Mouse (Mus musculus): ENCODE data around the gene Gm3250. TPM values are rescaled to one million over a fixed set of nuclear protein-coding genes. Genes with fewer than 3 reads are reported as not detected.
"Not testable (repeated sequence)": the region's sequence is repeated elsewhere in the genome, so short reads cannot be mapped to it uniquely, and the experiment has no call there.

The Gm3250 gene
- not detected for total RNA-seq (2021)
- polyA plus RNA-seq (2012; rRNA removed), result not detected in 2 replicates
- long read RNA-seq, result 0 reads

DNA sequence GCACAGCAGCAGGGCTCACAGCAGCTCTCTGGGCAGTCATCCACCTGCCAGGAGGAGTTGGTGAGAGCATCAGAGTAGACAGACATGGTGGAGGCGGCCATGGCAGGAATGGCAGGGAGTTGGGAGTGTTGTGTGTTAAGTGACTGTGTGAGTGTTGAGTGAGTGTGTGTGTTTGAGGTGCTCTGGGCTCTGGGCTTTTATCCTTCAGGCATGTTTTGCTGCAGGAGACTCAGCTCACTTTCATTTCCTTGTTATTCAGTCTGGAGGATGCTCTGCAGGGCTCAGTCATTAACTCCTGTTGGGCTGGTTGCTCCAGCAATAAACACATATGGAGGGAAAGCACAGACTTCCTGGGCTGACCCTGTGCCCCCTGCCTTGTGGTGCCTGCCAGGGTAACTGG, at the start of gene Gm3250:
Gene Gm3250 (minus strand): TSS at position 101 of the 400 bp plus-strand sequence.
- DNase-seq, result not testable (repeated sequence)

DNA sequence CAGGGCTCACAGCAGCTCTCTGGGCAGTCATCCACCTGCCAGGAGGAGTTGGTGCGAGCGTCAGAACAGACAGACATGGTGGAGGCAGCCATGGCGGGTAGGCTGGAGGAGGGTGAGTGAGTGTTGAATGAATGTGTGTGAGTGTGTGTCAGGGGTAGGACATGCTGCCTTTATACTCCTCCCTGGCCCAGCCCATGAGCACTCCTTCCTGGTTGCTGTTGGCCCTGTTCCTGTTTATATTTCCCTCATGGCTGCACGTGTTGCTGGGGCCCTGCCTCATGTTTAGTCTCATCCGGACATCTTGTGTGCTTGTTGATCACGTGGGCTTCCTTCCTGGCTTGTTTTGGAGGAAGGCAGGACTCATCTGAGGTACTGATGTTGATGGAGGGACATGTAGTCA, 44.6 kb upstream of the Gm3250 start, which contains the start of gene Krtap10-4:
Gene Krtap10-4 (minus strand): TSS at position 145 of the 400 bp plus-strand sequence.
- DNase-seq, result no peak

DNA sequence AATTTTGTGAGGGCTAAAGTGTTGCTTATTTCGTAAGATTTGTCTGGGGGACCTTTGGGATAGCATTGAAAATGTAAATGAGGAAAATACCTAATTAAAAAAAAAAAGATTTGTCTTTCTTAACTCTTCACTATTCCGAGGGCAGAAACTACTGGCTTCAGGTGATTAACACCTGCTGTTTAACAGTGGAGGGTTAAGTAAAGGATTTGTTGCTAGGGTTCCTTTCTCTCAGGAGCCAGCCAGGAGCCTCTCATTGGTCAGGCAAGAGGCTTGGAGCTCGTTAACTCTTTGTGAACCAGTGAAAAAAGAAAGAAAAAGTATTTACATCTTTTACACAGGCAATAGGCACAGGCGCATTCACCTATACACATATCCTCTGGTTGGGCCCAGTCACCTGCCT, 36.9 kb upstream of the Gm3250 start:
- DNase-seq, result no peak

DNA sequence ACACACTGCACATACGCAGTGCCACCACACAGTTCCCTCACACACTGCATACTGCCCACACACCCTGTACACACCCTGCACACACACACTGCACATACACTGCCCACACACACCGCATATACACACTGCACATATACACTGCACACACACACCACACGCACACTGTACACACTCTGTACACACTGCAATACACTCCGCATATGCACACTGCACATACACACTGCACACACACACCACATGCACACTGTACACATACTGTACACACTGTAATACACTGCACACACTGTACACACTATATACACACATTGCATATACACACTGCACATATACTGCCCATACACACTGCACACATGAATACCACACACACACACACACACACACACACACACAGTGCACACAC, 36.2 kb upstream of the Gm3250 start:
- DNase-seq, result no peak

GRCm38 (mm10) chr10:77815514-77815913, 33.2 kb upstream of the Gm3250 start:
- DNase-seq, result no peak

GRCm38 (mm10) chr10:77814382-77814781, 32.0 kb upstream of the Gm3250 start, which contains the start of gene Gm2696:
Gene Gm2696 (plus strand): TSS chr10:77814682.
- no peak for DNase-seq

- no peak for DNase-seq
These were observed 29.4 kb upstream of the Gm3250 start, which contains the start of gene Gm9507 for GRCm38 (mm10) chr10:77811743-77812142. Gene Gm9507 (minus strand): TSS chr10:77811843.

DNA sequence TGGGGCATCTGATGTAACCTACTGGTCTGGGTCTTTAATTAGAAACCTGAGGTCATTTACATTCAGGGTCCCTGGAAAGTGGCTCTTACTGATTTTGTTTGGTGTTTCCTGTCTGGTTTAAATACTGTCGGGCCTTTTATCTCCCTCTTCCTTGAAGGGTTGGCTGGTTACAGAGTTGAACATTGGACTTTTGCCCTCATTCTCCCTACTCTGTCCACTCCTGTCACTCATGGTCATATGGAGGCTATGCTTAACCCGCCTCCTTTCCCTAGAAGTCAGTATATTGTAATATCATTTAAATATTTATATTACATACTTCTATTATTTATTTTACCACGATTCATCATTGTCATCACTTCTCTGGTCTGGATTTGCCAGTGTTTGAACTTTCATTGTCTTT, 21.8 kb upstream of the Gm3250 start:
- no peak for DNase-seq

DNA sequence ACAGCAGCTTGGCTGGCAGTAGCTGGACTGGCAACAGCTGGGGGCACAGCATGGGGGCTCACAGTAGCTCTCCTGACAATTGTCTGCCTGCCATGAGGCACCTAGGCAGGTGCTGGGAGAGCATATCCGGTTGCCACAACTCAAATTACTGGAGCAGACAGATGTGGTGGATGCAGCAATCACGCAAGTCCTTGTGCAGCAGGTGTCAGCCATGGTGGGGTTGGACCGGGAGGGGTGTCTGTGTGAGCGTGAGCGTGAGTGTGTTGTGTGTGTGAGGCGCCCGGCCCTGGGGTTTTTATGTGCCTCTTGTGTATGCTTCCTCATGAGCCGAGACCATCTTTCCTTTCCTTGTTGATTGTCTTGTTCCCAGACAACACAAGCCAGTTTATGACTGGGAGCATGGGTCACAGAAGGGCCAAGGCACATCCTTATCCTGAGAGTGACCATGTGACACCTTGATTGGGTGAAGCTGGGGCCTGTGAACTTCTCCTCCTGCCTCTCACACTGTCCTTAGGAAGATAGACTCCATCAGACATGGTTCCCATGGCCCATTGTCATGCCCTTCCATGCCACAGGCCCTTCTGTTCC, 16.7 kb upstream of the Gm3250 start, which contains the start of gene Gm19668:
Gene Gm19668 (minus strand): TSS at position 213 of the 588 bp plus-strand sequence.
- DNase-seq, result no peak

DNA sequence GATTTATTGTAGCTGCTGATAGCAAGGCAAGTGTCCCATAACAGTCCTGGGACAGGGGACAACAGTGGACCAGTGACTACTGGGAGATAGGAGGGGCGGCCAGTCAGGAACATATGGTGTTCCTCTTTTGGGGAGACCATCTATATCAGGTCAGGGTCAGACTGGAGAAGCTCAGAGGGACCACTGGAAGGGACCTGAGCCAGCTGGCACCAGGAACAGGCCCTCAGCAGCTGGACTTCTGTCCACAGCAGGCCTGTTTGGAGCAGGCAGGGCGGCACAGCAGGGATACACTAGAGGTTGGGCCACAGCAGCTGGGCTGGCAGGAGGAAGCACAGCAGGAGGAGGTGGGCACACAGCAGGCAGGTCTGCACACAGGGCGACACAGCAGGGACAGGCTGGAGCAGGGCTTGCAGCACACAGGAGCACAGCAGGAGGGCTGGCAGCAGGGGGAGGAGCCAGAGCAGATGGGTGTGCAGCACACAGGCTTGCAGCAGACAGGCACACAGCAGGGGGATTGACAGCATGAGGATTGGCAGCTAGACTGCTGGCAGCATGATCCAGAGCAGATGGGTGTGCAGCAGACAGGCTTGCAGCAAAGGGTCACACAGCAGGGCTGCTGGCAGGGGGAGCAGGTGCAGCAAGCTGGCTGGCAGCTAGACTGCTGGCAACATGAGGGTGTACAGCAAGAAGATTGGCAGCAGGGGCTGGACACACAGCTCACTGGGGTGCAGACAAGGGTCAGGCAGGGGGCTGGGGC, 16.0 kb upstream of the Gm3250 start:
- not testable (repeated sequence) for DNase-seq

DNA sequence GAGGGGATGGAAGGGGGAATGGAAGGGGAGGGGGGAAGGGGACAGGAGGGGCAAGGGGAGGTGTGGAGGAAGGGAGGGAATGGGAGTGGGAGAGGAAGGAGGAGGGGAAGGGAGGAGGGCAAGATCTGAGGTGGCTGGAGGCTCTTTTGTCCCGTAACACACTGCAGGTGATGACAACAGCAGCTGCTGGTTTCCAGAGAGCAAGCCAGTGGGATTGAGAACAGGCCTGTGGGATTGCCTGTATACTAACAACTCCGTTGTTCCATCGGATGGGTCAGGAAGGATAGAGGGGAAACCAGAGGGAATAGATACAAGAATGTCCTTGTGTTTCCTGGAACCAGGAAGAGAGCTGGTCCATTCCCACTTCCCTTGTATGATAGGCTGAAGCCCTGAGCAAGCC, 15.3 kb upstream of the Gm3250 start:
- DNase-seq, result no peak

GRCm38 (mm10) chr10:77794976-77795375, 12.6 kb upstream of the Gm3250 start, which contains the start of gene Gm9639:
Gene Gm9639 (minus strand): TSS chr10:77795076.
- no peak for DNase-seq

GRCm38 (mm10) chr10:77788621-77789020, 6.3 kb upstream of the Gm3250 start:
- no peak for DNase-seq

GRCm38 (mm10) chr10:77787876-77788275, 5.5 kb upstream of the Gm3250 start, which contains the start of gene Gm7137:
Gene Gm7137 (minus strand): TSS chr10:77788200.
- DNase-seq, result not testable (repeated sequence)

GRCm38 (mm10) chr10:77783396-77783795, 1.1 kb upstream of the Gm3250 start:
- DNase-seq, result not testable (repeated sequence)

DNA sequence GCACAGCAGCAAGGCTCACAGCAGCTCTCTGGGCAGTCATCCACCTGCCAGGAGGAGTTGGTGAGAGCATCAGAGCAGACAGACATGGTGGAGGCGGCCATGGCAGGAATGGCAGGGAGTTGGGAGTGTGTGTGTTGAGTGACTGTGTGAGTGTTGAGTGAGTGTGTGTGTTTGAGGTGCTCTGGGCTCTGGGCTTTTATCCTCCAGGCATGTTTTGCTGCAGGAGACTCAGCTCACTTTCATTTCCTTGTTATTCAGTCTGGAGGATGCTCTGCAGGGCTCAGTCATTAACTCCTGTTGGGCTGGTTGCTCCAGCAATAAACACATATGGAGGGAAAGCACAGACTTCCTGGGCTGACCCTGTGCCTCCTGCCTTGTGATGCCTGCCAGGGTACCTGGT, 5.5 kb downstream of the Gm3250 start, which contains the start of gene Gm7138:
Gene Gm7138 (minus strand): TSS at position 101 of the 400 bp plus-strand sequence.
- not testable (repeated sequence) for DNase-seq

DNA sequence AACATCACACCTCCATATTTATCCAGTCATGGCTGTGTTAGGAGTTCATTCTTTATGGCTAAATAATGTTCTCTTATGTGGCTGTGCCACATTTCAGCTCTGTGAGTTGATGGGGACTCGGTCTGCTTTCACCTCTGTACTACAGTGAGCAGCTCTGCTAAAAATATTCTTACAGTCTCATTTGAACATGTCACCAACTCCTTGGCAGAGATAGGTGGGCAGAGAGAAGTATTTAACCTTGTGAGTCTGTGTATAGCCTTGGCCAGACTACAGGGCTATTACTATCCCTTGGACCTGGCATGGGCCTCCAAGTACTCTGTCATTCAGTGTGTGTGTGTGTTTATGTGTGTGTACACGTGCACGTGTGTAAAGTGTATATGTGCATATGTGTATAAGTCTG, 10.2 kb downstream of the Gm3250 start:
- not testable (repeated sequence) for DNase-seq

DNA sequence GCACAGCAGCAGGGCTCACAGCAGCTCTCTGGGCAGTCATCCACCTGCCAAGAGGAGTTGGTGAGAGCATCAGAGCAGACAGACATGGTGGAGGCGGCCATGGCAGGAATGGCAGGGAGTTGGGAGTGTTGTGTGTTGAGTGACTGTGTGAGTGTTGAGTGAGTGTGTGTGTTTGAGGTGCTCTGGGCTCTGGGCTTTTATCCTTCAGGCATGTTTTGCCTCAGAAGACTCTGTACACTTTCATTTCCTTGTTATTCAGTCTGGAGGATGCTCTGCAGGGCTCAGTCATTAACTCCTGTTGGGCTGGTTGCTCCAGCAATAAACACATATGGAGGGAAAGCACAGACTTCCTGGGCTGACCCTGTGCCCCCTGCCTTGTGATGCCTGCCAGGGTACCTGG, 11.1 kb downstream of the Gm3250 start, which contains the start of gene Gm3238:
Gene Gm3238 (minus strand): TSS at position 101 of the 400 bp plus-strand sequence.
- DNase-seq, result not testable (repeated sequence)

GRCm38 (mm10) chr10:77769727-77770126, 12.6 kb downstream of the Gm3250 start:
- no peak for DNase-seq

GRCm38 (mm10) chr10:77759582-77759981, 22.8 kb downstream of the Gm3250 start, which contains the start of gene Gm3233:
Gene Gm3233 (minus strand): TSS chr10:77759682.
- DNase-seq, result not testable (repeated sequence)

DNA sequence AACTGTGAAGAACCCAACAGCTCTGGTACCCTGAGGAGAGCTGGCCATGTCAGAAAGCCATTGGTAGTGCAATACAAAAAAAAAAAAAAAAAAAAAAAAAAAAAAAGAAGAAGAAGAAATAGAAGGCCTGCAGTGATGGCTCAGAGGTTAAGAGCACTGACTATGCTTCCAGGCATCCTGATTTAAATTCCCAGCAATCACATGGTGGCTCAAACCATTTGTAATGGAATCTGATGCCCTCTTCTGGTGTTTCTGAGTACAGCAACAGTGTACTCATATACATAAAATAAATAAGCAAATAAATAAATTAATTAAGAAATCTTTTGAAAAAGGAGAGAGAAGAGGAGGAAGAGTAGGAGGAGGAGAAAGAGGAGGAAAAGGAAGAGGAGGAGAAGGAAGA, 28.9 kb downstream of the Gm3250 start:
- no peak for DNase-seq

GRCm38 (mm10) chr10:77752312-77752711, 30.0 kb downstream of the Gm3250 start:
- not testable (repeated sequence) for DNase-seq

- DNase-seq, result not testable (repeated sequence)
These were observed 31.1 kb downstream of the Gm3250 start, which contains the start of gene Gm9736 for GRCm38 (mm10) chr10:77751254-77751653. Gene Gm9736 (minus strand): TSS chr10:77751354.
